Mouse (Mus musculus): ENCODE measurements around the gene Gm28308. TPM values are rescaled to one million over a fixed set of nuclear protein-coding genes. Genes with fewer than 3 reads are reported as not detected.

Gm28308 gene
- polyA plus RNA-seq, 1 experiment from 2014 or later, result not detected

DNA sequence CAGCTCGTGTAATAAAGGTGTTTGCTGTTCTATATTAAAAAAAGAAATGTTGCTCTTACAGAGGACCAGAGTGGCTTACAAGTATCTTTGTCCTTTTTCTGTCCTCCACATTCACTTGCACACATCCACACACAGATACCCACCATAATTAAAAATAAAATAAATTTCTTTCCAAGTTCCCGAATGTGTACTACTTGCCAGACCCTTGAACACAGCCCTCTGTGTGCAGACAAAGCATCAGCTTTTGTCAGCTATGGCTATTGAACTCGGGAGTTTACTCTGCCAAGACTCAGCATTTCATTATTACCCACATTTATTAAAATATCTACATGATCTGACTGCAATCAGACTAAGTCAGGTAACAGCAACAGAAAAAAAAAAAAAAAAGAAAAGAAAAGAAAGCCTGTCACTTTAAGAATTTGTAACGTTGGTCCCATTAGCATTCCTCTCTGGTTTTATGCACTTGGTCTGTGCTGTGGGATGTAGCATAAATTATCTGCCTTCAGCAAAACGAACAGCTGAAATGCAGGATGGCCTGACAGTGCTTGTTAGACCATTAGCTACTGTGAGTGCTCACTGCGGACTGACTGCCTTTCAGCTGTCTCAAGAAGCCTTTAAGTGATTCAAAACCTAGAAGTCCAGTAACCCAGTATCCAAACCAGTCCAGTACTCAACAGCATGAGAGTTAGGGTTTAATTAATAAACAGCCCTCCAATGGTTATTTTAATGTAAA is 94.1 kb downstream of the Gm28308 start:
- Histone ChIP-seq H3K27ac (replicated peaks) (no peak overlapping the region), H3K36me3 (replicated peaks) (no peaks in the 10 kb centered on the region), H3K4me1 (replicated peaks) (no peaks in the 10 kb centered on the region), H3K4me2 (no peak overlapping the region), H3K4me3 (replicated peaks) (no peak overlapping the region), H3K9me3 (replicated peaks) (no peaks in the 10 kb centered on the region), H3K9ac (no peak overlapping the region), H3K27me3 (peaks cover 11% of the 10 kb centered on the region; the same call in 1 of the 2 replicates)
- 38% methylated on average over 6 of the region's 6 CpGs for WGBS (ENCODE audit: insufficient replicate concordance)
- ATAC-seq (ENCODE audit: insufficient read depth), result no peak

DNA sequence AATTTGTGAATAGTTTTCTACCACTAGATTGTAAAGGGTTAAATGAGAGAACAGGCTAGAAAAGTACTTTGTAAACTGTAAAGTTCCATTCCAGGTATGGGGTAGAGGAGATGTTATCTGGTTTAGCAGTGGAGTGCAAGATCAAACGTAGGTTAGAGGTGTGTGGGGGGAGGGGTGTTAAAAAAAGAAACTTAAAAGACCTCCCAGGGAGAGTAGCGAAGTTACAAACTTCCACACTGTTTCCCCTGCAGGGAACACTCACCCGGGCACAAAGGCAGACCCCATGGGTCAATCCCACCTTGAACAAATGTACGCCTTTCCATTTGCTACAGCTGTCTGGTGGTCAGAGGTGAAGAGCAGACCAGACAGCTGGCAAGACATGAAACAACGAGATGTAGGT is 97.2 kb downstream of the Gm28308 start:
- Histone ChIP-seq H3K27ac (replicated peaks) (no peak overlapping the region), H3K4me2 (no peak overlapping the region), H3K9ac (no peak overlapping the region), H3K36me3 (replicated peaks) (no peaks in the 10 kb centered on the region), H3K9me3 (replicated peaks) (no peaks in the 10 kb centered on the region), H3K27me3 (0 out of 2 replicates have a peak, but pooled peaks cover 6% of the 10 kb centered on the region), H3K4me1 (replicated peaks) (no peaks in the 10 kb centered on the region), H3K4me3 (replicated peaks) (no peak overlapping the region)
- no peak for ATAC-seq (ENCODE audit: insufficient read depth)
- WGBS (ENCODE audit: insufficient replicate concordance), result 22% methylated on average over 5 of the region's 5 CpGs

MicroRNA genes within 50 kb of the gene (microRNA counts, 519-probe panel; counts per million panel counts)
- microRNA mmu-miR-196b, result 2,025 counts per million, percentile 24 among the panel's probes with 10 or more counts

Small RNAs within 50 kb of the gene (microRNA-seq; reads per million reads assigned to microRNA genes)
- 700 reads per million, percentile 73 among the genes with 10 or more reads in this experiment for gene Mir196b

Other genes with a start within 250 kb of the Gm28308 start
- 16.6 and 19.1 TPM in 2 replicates for gene Skap2, start 200.8 kb downstream of the Gm28308 start, polyA plus RNA-seq (2015; fragmentation: Nextera tagmentation; extraction: Ambion mirVana)
- gene Hoxa1, start 55.0 kb downstream of the Gm28308 start, polyA plus RNA-seq (2015; fragmentation: Nextera tagmentation; extraction: Ambion mirVana), result 0.31 and 0.58 TPM in 2 replicates
- gene Hoxa2, start 48.5 kb downstream of the Gm28308 start, polyA plus RNA-seq (2015; fragmentation: Nextera tagmentation; extraction: Ambion mirVana), result 0.29 and 0.37 TPM in 2 replicates
- 0.05 TPM in 2 replicates for gene 5730596B20Rik, start 35.8 kb downstream of the Gm28308 start, polyA plus RNA-seq (2015; fragmentation: Nextera tagmentation; extraction: Ambion mirVana)
- 0.07 and 0.21 TPM in 2 replicates for gene Hoxa4, start 21.6 kb downstream of the Gm28308 start, polyA plus RNA-seq (2015; fragmentation: Nextera tagmentation; extraction: Ambion mirVana)
- gene Hoxa5, start 8.8 kb downstream of the Gm28308 start, polyA plus RNA-seq (2015; fragmentation: Nextera tagmentation; extraction: Ambion mirVana), result 0.41 and 0.74 TPM in 2 replicates
- gene Hoxa6, start 4.6 kb downstream of the Gm28308 start, polyA plus RNA-seq (2015; fragmentation: Nextera tagmentation; extraction: Ambion mirVana), result not detected in 2 replicates
- gene Hoxa3, start within 50 bp of the Gm28308 start, polyA plus RNA-seq (2015; fragmentation: Nextera tagmentation; extraction: Ambion mirVana), result 0.18 and 0.20 TPM in 2 replicates
- gene Hoxa7, start 8.5 kb upstream of the Gm28308 start, polyA plus RNA-seq (2015; fragmentation: Nextera tagmentation; extraction: Ambion mirVana), result 0.23 and 0.37 TPM in 2 replicates
- 0.23 and 0.43 TPM in 2 replicates for gene Hoxa9, start 17.8 kb upstream of the Gm28308 start, polyA plus RNA-seq (2015; fragmentation: Nextera tagmentation; extraction: Ambion mirVana)
- gene Hoxa10, start 27.5 kb upstream of the Gm28308 start, polyA plus RNA-seq (2015; fragmentation: Nextera tagmentation; extraction: Ambion mirVana), result 0.07 and 0.08 TPM in 2 replicates
- gene Hoxa11, start 32.5 kb upstream of the Gm28308 start, polyA plus RNA-seq (2015; fragmentation: Nextera tagmentation; extraction: Ambion mirVana), result not detected in 2 replicates
- gene Hoxa13, start 47.5 kb upstream of the Gm28308 start, polyA plus RNA-seq (2015; fragmentation: Nextera tagmentation; extraction: Ambion mirVana), result not detected in 2 replicates
- gene Evx1, start 100.2 kb upstream of the Gm28308 start, polyA plus RNA-seq (2015; fragmentation: Nextera tagmentation; extraction: Ambion mirVana), result not detected in 2 replicates

Data from liver, embryonic 15.5 days (tissue).